8 mouse cellular contexts compared by ENCODE assay signal in the genomic region with DNA sequence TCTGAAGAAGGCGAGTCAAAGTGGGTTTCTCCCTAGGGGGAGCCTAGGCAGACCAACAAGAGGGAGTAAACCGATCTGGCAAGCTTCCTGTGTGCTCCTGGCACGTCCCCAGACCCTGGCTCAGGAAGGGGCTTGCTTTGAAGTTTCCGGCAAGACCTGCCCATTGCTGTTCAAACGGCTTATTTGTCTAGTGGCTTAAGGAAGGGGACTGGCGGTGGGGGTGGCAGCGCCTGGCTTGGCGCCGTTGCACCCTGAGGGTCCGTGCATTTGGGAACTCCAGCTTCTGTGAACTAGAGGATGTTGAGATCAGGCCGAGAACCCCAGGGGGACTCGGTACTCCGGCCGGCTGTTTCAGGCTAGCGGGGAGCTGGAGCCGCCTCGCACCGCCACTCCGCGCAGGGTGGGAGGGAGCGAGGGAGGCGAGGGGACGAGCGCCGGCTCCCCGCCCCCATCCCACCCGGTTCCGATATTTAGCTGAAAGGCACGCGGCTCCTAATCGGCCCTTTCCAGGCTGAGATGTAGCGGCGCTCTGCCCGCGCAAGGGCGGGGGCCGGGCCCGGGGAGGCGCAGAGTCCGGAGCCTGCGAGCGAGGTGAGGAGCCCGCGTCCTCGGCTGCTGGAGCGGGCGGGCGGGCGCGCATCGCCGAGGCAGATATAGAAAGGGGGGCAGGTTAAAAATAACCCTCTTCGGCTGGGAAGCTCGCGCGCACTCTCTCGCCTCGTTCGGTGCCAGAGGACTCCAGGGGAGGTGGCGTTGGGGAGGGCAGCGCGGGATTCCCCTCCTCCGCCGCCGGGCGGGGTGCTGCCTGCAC. TPM values are rescaled to one million over a fixed set of nuclear protein-coding genes. Genes with fewer than 3 reads are reported as not detected.
DNase-seq lines count a peak whose midpoint lies in the region; ATAC-seq lines count a peak whose summit lies in the region.

No protein-coding gene starts in this region.

- peak overlapping the region; percentile 66 for H3K9ac ChIP-seq in intestine, embryonic 15.5 days

- peak overlapping the region; percentile 87 for H3K27ac ChIP-seq in intestine, embryonic 15.5 days

- intact Hi-C loops in left cerebral cortex, postnatal 25 days (cut with DNase I) = loop anchor here (1.0 kb wide), 2 partner anchors 36 to 69 kb away; no protein-coding TSS in a partner anchor

- H3K4me1 ChIP-seq in intestine, embryonic 15.5 days (replicated peaks) = peaks cover 69% of the 10 kb centered on the region

- under 1% methylated on average over 66 of the region's 66 CpGs for WGBS in intestine, embryonic 15.5 days

- H3K4me2 ChIP-seq in intestine, embryonic 15.5 days (replicated peaks) = peak overlapping the region; percentile 98

- H3K27me3 ChIP-seq in intestine, embryonic 15.5 days (replicated peaks) = no peaks in the 10 kb centered on the region

- H3K36me3 ChIP-seq in intestine, embryonic 15.5 days = no peaks in the 10 kb centered on the region

- peak; percentile 67 to 87 for DNase-seq in adrenal gland, adult (ENCODE audit: inconsistent age in 2 of 2, low spot score in 1 of 2)
- no peak for DNase-seq in adrenal gland, postnatal 4 days (ENCODE audit: low spot score in 2 of 2)
- peak; percentile 70 for DNase-seq in embryo, embryonic 10 days (ENCODE audit: low spot score)
- DNase-seq in left cerebral cortex, postnatal 25 days (ENCODE audit: low spot score in 2 of 2) = peak; percentile 81 to 92
- peak; percentile 82 for DNase-seq in skeletal muscle tissue, adult 2 months (ENCODE audit: low read depth, low spot score)

- peak overlapping the region; percentile 60 for H3K4me3 ChIP-seq in intestine, embryonic 15.5 days (replicated peaks)

- no peaks in the 10 kb centered on the region for H3K9me3 ChIP-seq in intestine, embryonic 15.5 days

- ATAC-seq in granulocyte monocyte progenitor cell, adult 5-6 weeks (replicated peaks; ENCODE audit: poor library complexity, severe bottlenecking) = peak; percentile 36
- peak; percentile 57 for ATAC-seq in intestine, embryonic 15.5 days
- peak; percentile 74 for ATAC-seq in megakaryocyte-erythroid progenitor cell, adult 5-6 weeks (replicated peaks; ENCODE audit: low FRiP score, low TSS enrichment, poor library complexity, severe bottlenecking)

RNA-seq across cellular contexts. Expression of gene Srebf1, which starts 46.8 kb away (rescaled TPM):
- total RNA-seq in adrenal gland, postnatal 4 days (2021) = 100 to 1,000 TPM; 135 to 160 TPM
- 27.3 and 33.0 TPM in 2 replicates for total RNA-seq in granulocyte monocyte progenitor cell, adult 5-6 weeks (2014; fragmentation: Nextera tagmentation)
- total RNA-seq in granulocyte monocyte progenitor cell, adult 5-6 weeks (2017) = 36.8 and 42.0 TPM in 2 replicates
- 89.5 and 108 TPM in 2 replicates for polyA plus RNA-seq in intestine, embryonic 15.5 days (2015; fragmentation: Nextera tagmentation; extraction: Ambion mirVana)
- total RNA-seq in left cerebral cortex, postnatal 25 days (2021) = 10 to 100 TPM; 42.3 to 50.7 TPM
- total RNA-seq in megakaryocyte-erythroid progenitor cell, adult 5-6 weeks (2014; fragmentation: Nextera tagmentation) = 73.1 and 92.3 TPM in 2 replicates
- total RNA-seq in megakaryocyte-erythroid progenitor cell, adult 5-6 weeks (2017) = 32.3 and 80.9 TPM in 2 replicates

Comparison
In these comparisons a context has a peak if more than half of its experiments do, and no peak if none do; other contexts are left out.
1. DNase-seq: peak in adrenal gland, adult (2 of 2), embryo, embryonic 10 days (single experiment), left cerebral cortex, postnatal 25 days (2 of 2) and skeletal muscle tissue, adult 2 months (single experiment); none in adrenal gland, postnatal 4 days (0 of 2).
2. Peak in every context shown above with its lines, with median percentiles within 50 percentile points of each other: ATAC-seq.